Mouse (Mus musculus): ENCODE measurements around the gene Rbfox3. TPM values are rescaled to one million over a fixed set of nuclear protein-coding genes. Genes with fewer than 3 reads are reported as not detected.

The Rbfox3 gene
- polyA plus RNA-seq, 1 experiment: 0.19 TPM

DNA sequence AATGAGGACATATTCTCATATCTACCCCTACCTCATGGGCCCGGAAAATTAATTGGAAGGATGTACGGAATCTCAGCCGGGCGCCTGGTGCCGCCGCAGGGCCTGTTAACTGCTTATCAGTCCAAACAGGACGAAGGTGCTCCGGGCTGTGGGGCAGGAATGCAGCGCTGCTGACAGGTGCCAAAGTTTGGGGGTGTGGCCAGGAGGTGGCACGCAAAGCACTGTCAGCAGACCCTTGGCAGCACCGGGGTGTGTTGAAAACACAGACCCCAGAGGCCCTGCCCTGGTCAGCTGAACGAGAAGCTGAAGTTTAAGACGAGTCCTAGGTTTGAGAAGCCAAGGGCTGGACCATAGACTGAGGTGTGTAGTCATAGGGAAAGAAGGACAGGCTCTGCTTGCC lies 468.7 kb downstream of the Rbfox3 start:
- TF ChIP-seq POLR2A (IDR thresholded peaks at IDR 0.05; ENCODE audit: low read depth, low read length) (no peak), CTCF (IDR thresholded peaks at IDR 0.05; ENCODE audit: extremely low read depth, insufficient read length, insufficient replicate concordance, low read depth, low read length) (no peak)
- H3K27me3 ChIP-seq (ENCODE audit: control insufficient read depth, insufficient read depth, low read length): no peaks in the 10 kb centered on the region
- WGBS: 34% methylated on average over 13 of the region's 13 CpGs

More for the DNA sequence above, 468.7 kb downstream of the Rbfox3 start:
- peaks cover 10% of the 10 kb centered on the region for H3K4me1 ChIP-seq (ENCODE audit: control insufficient read depth, insufficient read depth, insufficient read length, low read length)
- no peak overlapping the region for H3K4me3 ChIP-seq (ENCODE audit: low read depth, low read length)
- no peaks in the 10 kb centered on the region for H3K36me3 ChIP-seq (ENCODE audit: control insufficient read depth, insufficient read depth, low read length)
- no peak overlapping the region for H3K27ac ChIP-seq (ENCODE audit: insufficient read depth, low read depth, low read length)

Other genes starting within 250 kb of the Rbfox3 start
- gene Enpp7, start 76.6 kb upstream of the Rbfox3 start, polyA plus RNA-seq (2012; rRNA removed): 10.8 and 2,214 TPM in 2 replicates
- gene Cbx2, start 111.4 kb upstream of the Rbfox3 start, polyA plus RNA-seq (2012; rRNA removed): 1.6 and 3.1 TPM in 2 replicates
- 4.4 and 4.7 TPM in 2 replicates for gene Cbx8, start 129.4 kb upstream of the Rbfox3 start, polyA plus RNA-seq (2012; rRNA removed)
- gene Cbx4, start 174.6 kb upstream of the Rbfox3 start, polyA plus RNA-seq (2012; rRNA removed): 4.2 and 7.6 TPM in 2 replicates

All from small intestine, adult 2 months (tissue).